Mouse (Mus musculus) embryonic facial prominence, embryonic 11.5 days (tissue): ENCODE measurements around the gene Cog3. TPM values are rescaled to one million over a fixed set of nuclear protein-coding genes. Genes with fewer than 3 reads are reported as not detected.
A peak's percentile ranks its signal among the peaks of the same experiment; 100 is the strongest.

Experiments
- ATAC-seq: fragments of 200-750 bp; cut with Nextera tagmentation; replicated peaks from 2 replicates; pipeline ENCODE4 v1.8.0; 2017; ENCODE audit warnings: low read depth; ENCODE audit not compliant: insufficient number of reproducible peaks, low FRiP score, low TSS enrichment
- DNase-seq: peaks from one replicate; pipeline ENCODE4 v3.0.0-alpha.2; 2015; ENCODE audit warnings: low spot score
- H3K27ac ChIP-seq: fragments of 300-500 bp; sonication (generic); replicated peaks from 2 replicates; pipeline ENCODE4 v1.5.1; 2014; ENCODE audit warnings: mild to moderate bottlenecking, low read depth, low read length, control low read depth
- H3K27me3 ChIP-seq: fragments of 300-500 bp; sonication (generic); 2 replicates; pipeline ENCODE4 v1.6.1; 2014; ENCODE audit warnings: mild to moderate bottlenecking, low read length, moderate library complexity, mixed read lengths; ENCODE audit not compliant: control insufficient read depth, insufficient read depth
- H3K36me3 ChIP-seq: fragments of 300-500 bp; sonication (generic); replicated peaks from 2 replicates; pipeline ENCODE4 v1.6.1; 2014; ENCODE audit warnings: low read depth, mild to moderate bottlenecking, low read length, moderate library complexity, mixed read lengths; ENCODE audit not compliant: control insufficient read depth, insufficient read depth
- H3K4me1 ChIP-seq: fragments of 300-500 bp; sonication (generic); 2 replicates; pipeline ENCODE4 v1.6.1; 2014; ENCODE audit warnings: low read length, mixed read lengths; ENCODE audit not compliant: control insufficient read depth, insufficient read depth
- H3K4me2 ChIP-seq: fragments of 300-500 bp; sonication (generic); 2 replicates; pipeline ENCODE4 v1.6.1; 2014; ENCODE audit warnings: low read depth, mild to moderate bottlenecking, control low read depth, low read length, moderate library complexity
- H3K4me3 ChIP-seq: fragments of 300-500 bp; sonication (generic); 2 replicates; pipeline ENCODE4 v1.5.1; 2014; ENCODE audit warnings: low read depth, low read length, control low read depth
- H3K9ac ChIP-seq: fragments of 300-500 bp; sonication (generic); replicated peaks from 2 replicates; pipeline ENCODE4 v1.6.1; 2014; ENCODE audit warnings: mild to moderate bottlenecking, control low read depth, low read length
- H3K9me3 ChIP-seq: fragments of 300-500 bp; sonication (generic); replicated peaks from 2 replicates; pipeline ENCODE4 v1.6.1; 2016; ENCODE audit warnings: mild to moderate bottlenecking, low read length, inconsistent platforms, mixed read lengths; ENCODE audit not compliant: control insufficient read depth
- whole genome bisulfite sequencing: fragments of 180-500 bp; shearing (Covaris S2); extraction: QIAGEN DNeasy Blood & Tissue Kit; methylation state at CpG from one replicate; pipeline ENCODE4 v1.1.7; 2014; 5-methylcytosine and 5-hydroxymethylcytosine counted together
- polyA plus RNA-seq: library from polyadenylated mRNA; unstranded; fragments of >200 nt; fragmentation: Nextera tagmentation; extraction: Ambion mirVana; gene quantifications from 2 replicates; pipeline ENCODE4 v1.2.1, GENCODE M21; 2014

The Cog3 gene
- polyA plus RNA-seq, 1 experiment from 2014 or later, result 27.2 TPM

DNA sequence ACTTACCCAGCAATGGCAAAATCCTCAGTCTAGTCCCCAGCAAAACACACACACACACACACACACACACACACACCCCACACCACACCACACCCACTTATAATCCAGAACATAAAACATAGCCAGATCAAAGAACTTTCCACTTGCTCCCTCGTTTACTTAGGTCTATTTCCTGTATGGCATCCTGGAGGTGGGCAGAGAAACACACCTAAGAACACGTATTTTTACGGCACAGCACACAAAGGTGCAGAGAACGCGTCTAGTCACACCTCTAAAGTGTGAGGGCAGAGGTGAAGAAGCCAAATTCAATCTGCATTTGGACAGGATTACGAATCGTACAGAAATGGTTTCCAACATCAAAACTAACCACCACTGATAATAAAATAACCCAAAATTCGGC lies 1.1 kb downstream of the Cog3 start:
- Histone ChIP-seq H3K9ac (peak overlapping the region; percentile 88; the same call in 1 of the 2 replicates), H3K9me3 (no peaks in the 10 kb centered on the region), H3K27me3 (no peaks in the 10 kb centered on the region), H3K27ac (no peak overlapping the region), H3K36me3 (no peaks in the 10 kb centered on the region), H3K4me1 (no peaks in the 10 kb centered on the region), H3K4me2 (peak overlapping the region; percentile 89), H3K4me3 (peak overlapping the region; percentile 96)
- ATAC-seq (no peak), DNase-seq (no peak)
- WGBS, result 75% methylated on average over 8 of the region's 8 CpGs

DNA sequence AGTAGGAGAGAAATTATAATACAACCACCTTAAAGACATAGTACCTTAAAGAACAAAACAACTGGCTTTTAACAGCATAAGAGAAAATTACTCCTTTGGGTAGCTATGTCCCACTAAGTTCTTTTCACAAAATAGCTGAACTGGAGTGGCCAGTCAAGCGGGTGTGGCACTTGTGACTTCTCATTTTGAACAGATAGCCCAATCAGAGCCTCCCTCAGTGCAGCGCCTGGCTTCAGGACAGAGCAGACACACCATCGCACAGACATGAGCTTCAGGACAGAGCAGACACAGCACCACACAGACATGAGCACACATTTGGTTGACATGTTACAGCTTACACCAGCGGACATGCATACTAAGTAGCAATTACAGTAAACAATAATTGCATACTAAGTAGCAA lies 3.3 kb downstream of the Cog3 start:
- Histone ChIP-seq H3K27ac (no peak overlapping the region), H3K4me1 (no peaks in the 10 kb centered on the region), H3K9me3 (no peaks in the 10 kb centered on the region), H3K9ac (no peak overlapping the region), H3K4me2 (no peak overlapping the region), H3K36me3 (no peaks in the 10 kb centered on the region), H3K4me3 (no peak overlapping the region), H3K27me3 (no peaks in the 10 kb centered on the region)
- ATAC-seq, result no peak
- no peak for DNase-seq
- WGBS, result 89% methylated on average over 4 of the region's 4 CpGs

DNA sequence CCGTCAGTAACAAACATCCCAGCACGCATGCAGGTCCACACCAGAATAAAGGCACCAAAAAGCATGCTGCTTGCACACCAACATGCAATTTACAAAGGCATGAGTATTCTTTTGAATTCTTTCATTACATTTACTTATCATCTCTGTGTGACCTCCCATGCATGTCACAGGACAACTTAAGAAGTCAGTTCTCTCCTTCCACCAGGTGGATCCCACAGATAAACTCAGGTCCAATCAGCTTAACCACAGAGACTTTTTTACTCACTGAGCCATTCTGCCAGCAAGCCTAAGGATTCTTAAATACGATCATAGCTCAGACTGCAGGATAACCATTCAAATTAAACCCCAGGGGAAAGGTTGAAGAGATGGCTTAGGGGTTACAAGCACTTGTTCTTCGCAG lies 5.2 kb downstream of the Cog3 start:
- Histone ChIP-seq H3K4me3 (no peak overlapping the region), H3K4me2 (no peak overlapping the region), H3K4me1 (no peaks in the 10 kb centered on the region), H3K27me3 (no peaks in the 10 kb centered on the region), H3K9ac (no peak overlapping the region), H3K27ac (no peak overlapping the region), H3K36me3 (no peaks in the 10 kb centered on the region; the same call in 1 of the 2 replicates), H3K9me3 (no peaks in the 10 kb centered on the region)
- no peak for ATAC-seq
- DNase-seq, result no peak
- 89% methylated on average over 4 of the region's 4 CpGs for WGBS

DNA sequence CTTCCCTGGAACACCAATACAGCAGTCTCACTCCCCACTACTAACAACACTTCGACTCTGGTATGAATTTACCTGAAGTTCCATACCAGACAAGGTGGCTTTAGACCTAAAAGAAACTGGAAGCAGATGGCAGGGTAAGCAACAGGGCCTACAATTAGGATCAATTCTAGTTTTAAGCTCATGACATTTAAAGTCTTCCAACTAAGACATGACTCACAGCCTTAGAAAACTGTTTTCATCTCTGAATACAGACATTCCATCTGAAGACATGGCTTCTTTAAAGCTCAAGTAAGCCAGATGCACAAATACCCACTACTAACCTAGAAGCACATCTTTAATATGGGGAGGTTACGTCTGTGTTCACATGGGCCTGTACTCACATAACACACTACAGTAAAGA lies 6.4 kb downstream of the Cog3 start:
- Histone ChIP-seq H3K27ac (no peak overlapping the region), H3K36me3 (no peaks in the 10 kb centered on the region; the same call in 1 of the 2 replicates), H3K9me3 (no peaks in the 10 kb centered on the region), H3K9ac (no peak overlapping the region), H3K4me3 (no peak overlapping the region), H3K4me1 (no peaks in the 10 kb centered on the region), H3K27me3 (no peaks in the 10 kb centered on the region), H3K4me2 (no peak overlapping the region)
- WGBS, result 85% methylated on average over 2 of the region's 2 CpGs
- no peak for ATAC-seq
- DNase-seq, result no peak

DNA sequence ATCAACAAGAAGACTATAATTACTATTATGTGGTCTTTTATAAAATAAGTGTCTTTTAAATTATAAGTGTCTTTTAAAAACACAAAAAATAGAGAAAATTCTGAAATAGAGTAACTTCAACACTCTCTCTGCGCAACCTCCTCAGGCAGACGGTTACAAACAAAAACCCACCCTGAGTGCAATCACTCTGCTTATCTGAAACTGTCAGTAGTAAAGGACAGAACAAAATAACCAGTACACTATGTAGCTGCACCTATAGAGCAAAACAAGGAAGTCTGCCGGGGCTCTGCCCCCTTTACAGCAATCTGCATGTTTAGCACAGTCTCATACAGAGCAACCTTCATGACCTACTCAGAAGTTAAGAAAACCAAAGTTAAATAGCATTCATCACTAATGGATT lies 12.4 kb downstream of the Cog3 start:
- no peaks in the 10 kb centered on the region for H3K9me3 ChIP-seq
- H3K27me3 ChIP-seq, result no peaks in the 10 kb centered on the region

DNA sequence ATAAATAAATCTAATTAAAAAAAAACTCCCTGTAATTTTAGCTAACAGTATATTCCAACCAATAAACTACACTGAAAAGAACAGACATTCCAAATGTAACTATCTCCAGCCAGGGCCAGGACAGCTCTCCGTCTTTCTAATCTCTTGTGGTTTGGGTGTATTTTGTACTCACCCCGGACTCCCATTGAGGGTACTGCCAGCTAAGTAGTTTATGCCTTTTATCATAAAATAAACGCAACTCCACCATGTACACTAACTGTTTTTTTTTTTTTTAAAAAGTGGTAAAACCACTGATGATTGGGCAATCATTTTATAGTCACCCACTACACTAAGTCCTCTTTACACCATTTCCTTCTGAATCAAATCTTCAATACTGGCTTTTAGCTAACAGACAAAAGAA lies 18.7 kb downstream of the Cog3 start:
- H3K27me3 ChIP-seq, result no peaks in the 10 kb centered on the region
- no peak overlapping the region for H3K4me2 ChIP-seq
- no peak overlapping the region for H3K4me3 ChIP-seq
- H3K9ac ChIP-seq, result no peak overlapping the region
- no peaks in the 10 kb centered on the region for H3K9me3 ChIP-seq
- H3K27ac ChIP-seq, result no peak overlapping the region
- peaks cover 2% of the 10 kb centered on the region for H3K36me3 ChIP-seq
- no peak for DNase-seq
- WGBS, result 95% methylated on average over 3 of the region's 3 CpGs
- no peak for ATAC-seq
- H3K4me1 ChIP-seq, result no peaks in the 10 kb centered on the region

More for the DNA sequence above, 12.4 kb downstream of the Cog3 start:
- Histone ChIP-seq H3K4me3 (no peak overlapping the region), H3K4me2 (no peak overlapping the region), H3K36me3 (no peaks in the 10 kb centered on the region; the same call in 1 of the 2 replicates), H3K27ac (no peak overlapping the region), H3K9ac (no peak overlapping the region), H3K4me1 (no peaks in the 10 kb centered on the region)
- ATAC-seq (no peak), DNase-seq (no peak)
- 92% methylated on average over 3 of the region's 3 CpGs for WGBS

DNA sequence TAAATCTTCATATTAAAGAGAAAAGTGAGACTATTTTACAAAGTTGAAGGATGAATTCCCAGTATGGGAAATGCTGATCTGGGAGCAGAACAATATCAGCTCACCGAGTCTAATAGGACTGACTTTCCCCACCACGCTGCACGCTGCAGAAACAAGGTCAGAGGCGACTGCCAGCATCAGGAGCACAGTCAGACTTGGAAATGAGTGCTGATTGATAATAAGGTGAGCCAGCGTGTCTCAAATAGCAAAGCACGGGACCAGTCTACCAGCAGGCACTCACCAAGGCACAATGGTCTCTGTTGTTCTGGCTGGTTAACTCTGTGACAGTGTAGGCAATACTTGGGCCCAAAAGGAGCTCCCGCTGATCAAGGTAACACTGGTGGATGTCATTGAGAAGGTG lies 21.7 kb downstream of the Cog3 start:
- H3K4me2 ChIP-seq, result no peak overlapping the region
- no peak overlapping the region for H3K4me3 ChIP-seq
- no peaks in the 10 kb centered on the region for H3K4me1 ChIP-seq
- WGBS, result 87% methylated on average over 7 of the region's 7 CpGs
- no peak overlapping the region for H3K9ac ChIP-seq
- ATAC-seq (no peak), DNase-seq (no peak)
- H3K27ac ChIP-seq, result no peak overlapping the region
- peaks cover 2% of the 10 kb centered on the region for H3K36me3 ChIP-seq
- H3K27me3 ChIP-seq, result no peaks in the 10 kb centered on the region
- no peaks in the 10 kb centered on the region for H3K9me3 ChIP-seq

DNA sequence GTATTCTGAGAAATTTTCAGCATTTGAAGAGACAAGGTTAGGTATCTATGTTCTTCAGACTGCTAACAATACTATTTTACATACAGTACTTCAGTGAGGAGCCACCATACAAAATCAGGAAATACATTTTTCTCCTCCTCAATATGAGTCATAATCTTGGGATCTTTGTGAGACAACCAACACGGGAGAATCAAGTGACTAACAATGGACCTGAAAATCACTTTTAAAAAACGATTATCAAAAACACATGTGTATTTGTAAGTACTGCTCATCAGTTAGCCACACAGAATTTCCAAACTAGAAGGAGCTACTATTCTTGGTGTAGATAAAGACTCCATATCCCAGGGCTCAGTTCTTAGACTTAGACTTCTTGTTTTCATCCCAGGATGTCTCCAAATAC lies 23.0 kb downstream of the Cog3 start:
- ATAC-seq (no peak), DNase-seq (no peak)
- no peak overlapping the region for H3K27ac ChIP-seq
- no peak overlapping the region for H3K9ac ChIP-seq
- H3K27me3 ChIP-seq, result no peaks in the 10 kb centered on the region
- H3K9me3 ChIP-seq, result no peaks in the 10 kb centered on the region
- no peak overlapping the region for H3K4me2 ChIP-seq
- 70% methylated on average over 2 of the region's 2 CpGs for WGBS
- H3K36me3 ChIP-seq, result peaks cover 2% of the 10 kb centered on the region
- no peak overlapping the region for H3K4me3 ChIP-seq
- H3K4me1 ChIP-seq, result no peaks in the 10 kb centered on the region
